Comparison of ENCODE assay signal across 8 mouse cellular contexts in the genomic region with DNA sequence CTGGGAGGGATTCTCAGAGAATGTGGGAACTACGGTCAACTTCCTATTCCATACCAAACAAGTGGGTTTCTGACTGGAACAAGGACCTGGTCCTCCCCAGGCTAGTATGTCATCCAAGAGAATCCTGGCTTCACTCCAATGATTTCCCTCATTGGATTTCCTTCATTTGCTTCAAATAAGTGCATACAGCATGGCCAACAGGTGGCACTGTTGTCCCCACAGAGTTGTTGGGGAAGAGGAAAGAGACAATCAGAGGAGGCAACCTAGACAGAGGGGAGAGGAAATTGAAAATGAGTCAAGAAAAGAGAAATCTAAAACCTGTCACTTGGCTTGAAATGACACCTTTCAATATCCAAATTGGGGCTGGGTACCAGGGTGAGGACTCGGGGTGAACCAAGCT. TPM values are rescaled to one million over a fixed set of nuclear protein-coding genes. Genes with fewer than 3 reads are reported as not detected.
DNase-seq lines count a peak whose midpoint lies in the region; ATAC-seq and TF ChIP-seq lines count a peak whose summit lies in the region.

No protein-coding gene starts in this region.

- 0 out of 2 replicates have a peak, but pooled peaks have one; percentile 25 for TF ChIP-seq CTCF in embryonic fibroblast, embryonic 13.5 days (IDR thresholded peaks at IDR 0.05; ENCODE audit: borderline replicate concordance, insufficient read depth, low read length)

- no peak overlapping the region for H3K4me3 ChIP-seq in kidney, embryonic 14.5 days (ENCODE audit: low read length)
- H3K4me3 ChIP-seq in embryonic fibroblast, embryonic 13.5 days (ENCODE audit: insufficient read depth, low read length) = no peak overlapping the region

- H3K27me3 ChIP-seq in kidney, embryonic 14.5 days (ENCODE audit: control insufficient read depth, insufficient read depth, low read length) = peaks cover 44% of the 10 kb centered on the region

- DNase-seq in kidney, adult 18-20 months = peak; percentile 41
- peak; percentile 62 for DNase-seq in CD4-positive helper T cell, adult 2 months (ENCODE audit: low read depth, low spot score)
- DNase-seq in NIH3T3 (ENCODE audit: low read depth) (peak; percentile 90), MN1 (ENCODE audit: low spot score) (no peak)
- DNase-seq in lung, postnatal 14 days = peak; percentile 64
- DNase-seq in frontal cortex, postnatal 14 days (ENCODE audit: low spot score in 2 of 2) = no peak

- TF ChIP-seq POLR2A in embryonic fibroblast, embryonic 13.5 days (IDR thresholded peaks at IDR 0.05; ENCODE audit: low read depth, low read length) = no peak

- H3K9ac ChIP-seq in kidney, embryonic 14.5 days (ENCODE audit: low read depth, low read length) = no peak overlapping the region

- WGBS in kidney, embryonic 14.5 days = 36% methylated on average over 2 of the region's 2 CpGs

- H3K4me1 ChIP-seq in kidney, embryonic 14.5 days (ENCODE audit: control insufficient read depth, insufficient read depth, low read length) = no peaks in the 10 kb centered on the region; the same call in 1 of the 2 replicates
- peaks cover 6% of the 10 kb centered on the region for H3K4me1 ChIP-seq in embryonic fibroblast, embryonic 13.5 days (ENCODE audit: control insufficient read depth, insufficient read depth, low read length)

- H3K27ac ChIP-seq in kidney, embryonic 14.5 days (ENCODE audit: low read depth, low read length) = no peak overlapping the region
- no peak overlapping the region for H3K27ac ChIP-seq in embryonic fibroblast, embryonic 13.5 days (ENCODE audit: insufficient read depth, low read length)

- H3K4me2 ChIP-seq in kidney, embryonic 14.5 days (replicated peaks; ENCODE audit: low read depth, low read length) = no peak overlapping the region

- no peaks in the 10 kb centered on the region for H3K9me3 ChIP-seq in kidney, embryonic 14.5 days (ENCODE audit: control insufficient read depth, low read length)

- peaks cover 10% of the 10 kb centered on the region; the same call in 1 of the 2 replicates for H3K36me3 ChIP-seq in kidney, embryonic 14.5 days (ENCODE audit: control insufficient read depth, insufficient read depth, low read length)

- ATAC-seq in kidney, embryonic 14.5 days (ENCODE audit: low FRiP score, low TSS enrichment) = no peak

RNA-seq across cellular contexts. Expression of a gene that starts 8.4 kb away (rescaled TPM):
- 5.0 and 8.3 TPM in 2 replicates for polyA plus RNA-seq in kidney, embryonic 14.5 days (2014; fragmentation: Nextera tagmentation; extraction: Ambion mirVana)
- polyA plus RNA-seq in embryonic fibroblast, embryonic 13.5 days (2011; ENCODE audit: insufficient read length, low read depth, missing spikeins) = 0.47 and 0.94 TPM in 2 replicates

RNA-seq across cellular contexts. Expression of a gene that starts 8.7 kb away (rescaled TPM):
- not detected in 2 replicates for polyA plus RNA-seq in kidney, embryonic 14.5 days (2014; fragmentation: Nextera tagmentation; extraction: Ambion mirVana)
- polyA plus RNA-seq in embryonic fibroblast, embryonic 13.5 days (2011; ENCODE audit: insufficient read length, low read depth, missing spikeins) = not detected in 2 replicates

Comparison
In these comparisons a context has a peak if more than half of its experiments do, and no peak if none do; other contexts are left out.
1. DNase-seq: peak in kidney, adult 18-20 months (single experiment), CD4-positive helper T cell, adult 2 months (single experiment), NIH3T3 (single experiment) and lung, postnatal 14 days (single experiment); none in frontal cortex, postnatal 14 days (0 of 2) and MN1 (single experiment).